ENCODE assay signal across 9 mouse cellular contexts in the genomic region with DNA sequence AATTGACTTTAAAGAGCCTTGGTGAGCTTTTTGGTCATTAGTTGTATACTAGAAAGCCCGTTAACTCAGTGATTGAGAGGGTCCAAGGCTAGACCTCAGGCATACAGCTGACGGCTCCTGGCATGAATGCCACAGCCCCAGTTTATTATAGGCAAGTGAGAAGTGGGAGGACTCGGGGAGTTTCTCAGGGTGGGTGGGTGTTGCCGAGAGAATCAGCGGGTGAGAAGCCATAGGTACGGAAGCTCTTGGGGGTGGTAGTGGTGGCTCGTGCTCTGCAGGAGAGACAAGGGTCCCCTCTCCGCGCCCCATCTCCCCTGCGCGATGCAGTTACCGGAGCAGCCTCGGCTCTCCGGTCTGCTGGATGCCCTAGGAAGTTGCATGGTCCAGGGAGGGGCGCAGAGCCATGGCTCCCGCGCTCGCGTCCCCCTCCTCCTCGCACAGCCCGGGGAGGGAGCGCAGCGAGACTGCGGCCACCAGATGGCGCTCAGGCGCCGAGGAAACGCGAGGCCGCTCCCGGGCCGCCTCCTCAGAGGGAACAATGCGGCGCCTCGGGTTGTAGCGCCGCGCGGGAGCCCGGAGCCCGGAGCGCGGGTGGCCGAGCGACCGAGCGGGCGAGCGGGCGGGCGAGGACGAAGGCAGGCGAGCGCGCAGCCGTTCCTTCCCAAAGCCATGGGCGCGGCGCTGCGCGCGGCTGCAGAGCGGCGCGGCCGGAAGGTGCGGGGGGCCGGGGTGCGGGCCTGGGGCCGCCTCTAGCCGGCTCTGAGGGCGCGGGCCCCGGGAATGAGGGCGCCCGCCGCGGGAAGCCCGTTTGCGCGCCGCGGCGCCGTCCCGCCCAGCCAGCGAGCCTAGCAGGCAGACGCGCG. TPM values are rescaled to one million over a fixed set of nuclear protein-coding genes. Genes with fewer than 3 reads are reported as not detected.
A peak's percentile ranks its signal among the peaks of the same experiment; 100 is the strongest.
DNase-seq lines count a peak whose midpoint lies in the region; ATAC-seq lines count a peak whose summit lies in the region.
"Had no signal": no experiment of that assay in that cellular context is flagged by ENCODE, and none has a peak within 500 bp of the region (broad histone marks: within the 10 kb centered on the region; RNA-seq: fewer than 3 reads in every experiment).

A gene (plus strand): TSS at position 541 of the 863 bp plus-strand sequence.

- H3K36me3 ChIP-seq in hindbrain, embryonic 14.5 days (replicated peaks; ENCODE audit: control insufficient read depth, insufficient read depth): peaks cover 4% of the 10 kb centered on the region; the same call in 1 of the 2 replicates

- peak; percentile 86 for ATAC-seq in hindbrain, embryonic 14.5 days (ENCODE audit: low FRiP score)

- H3K9ac ChIP-seq in hindbrain, embryonic 14.5 days: peak within 1 kb of the TSS; percentile 99

- H3K4me1 ChIP-seq in hindbrain, embryonic 14.5 days (replicated peaks; ENCODE audit: control insufficient read depth, insufficient read depth, low read length): peaks cover 30% of the 10 kb centered on the region

- peak within 1 kb of the TSS; percentile 90 for H3K27ac ChIP-seq in hindbrain, embryonic 14.5 days
- H3K27ac ChIP-seq: macrophage had no signal

- peak; percentile 84 for DNase-seq in R1 (ENCODE audit: low read depth, low spot score)
- peak; percentile 94 to 96 for DNase-seq in cerebellum, postnatal 25 days
- DNase-seq in frontal cortex, postnatal 36 days (ENCODE audit: low spot score in 2 of 2): peak; percentile 90 to 91
- DNase-seq in hindbrain, embryonic 14.5 days (ENCODE audit: low spot score): peak; percentile 94
- DNase-seq in layer of hippocampus, postnatal 14 days (ENCODE audit: low spot score in 2 of 2): peak; percentile 91 to 92
- peak; percentile 84 for DNase-seq in lung, postnatal 10 days
- DNase-seq in ovary, postnatal 36 days (ENCODE audit: low spot score): peak; percentile 84
- peak; percentile 90 for DNase-seq in thymus, postnatal 14 days

- no peaks in the 10 kb centered on the region for H3K9me3 ChIP-seq in hindbrain, embryonic 14.5 days (ENCODE audit: control insufficient read depth, low read length)

- H3K4me2 ChIP-seq in hindbrain, embryonic 14.5 days (replicated peaks): peak within 1 kb of the TSS; percentile 91

- peak within 1 kb of the TSS; percentile 94 for H3K4me3 ChIP-seq in hindbrain, embryonic 14.5 days (replicated peaks; ENCODE audit: low read length)

- H3K27me3 ChIP-seq in hindbrain, embryonic 14.5 days (ENCODE audit: control insufficient read depth, insufficient read depth, low read length): 0 out of 2 replicates have a peak, but pooled peaks cover 5% of the 10 kb centered on the region

- WGBS in hindbrain, embryonic 14.5 days: 1% methylated on average over 69 of the region's 90 CpGs

RNA-seq across cellular contexts. Expression of the gene that starts here (rescaled TPM):
- polyA plus RNA-seq in hindbrain, embryonic 14.5 days (2014; fragmentation: Nextera tagmentation; extraction: Ambion mirVana): 24.5 and 26.0 TPM in 2 replicates
- 10 to 100 TPM; 44.1 to 44.5 TPM for total RNA-seq in layer of hippocampus, postnatal 14 days (2021)
- polyA plus RNA-seq: macrophage had no signal

Comparison
In these comparisons a context has a peak if more than half of its experiments do, and no peak if none do; other contexts are left out.
1. Peak in every context shown above with its lines: DNase-seq, ATAC-seq, H3K4me3 ChIP-seq and H3K27ac ChIP-seq.